Mouse (Mus musculus) limb, embryonic 10.5 days (tissue): ENCODE measurements at regions not wholly inside any gene's neighbourhood (a gene's known extent, or its start where the extent isn't known, plus 50 kb on each side); places are given as distances from the start of the nearest gene placed in this dataset.

Experiments used
- DNase-seq: peaks from one replicate; pipeline ENCODE4 v3.0.0-alpha.2; 2017; ENCODE audit warnings: low spot score
- H3K27ac ChIP-seq: fragments of 300-500 bp; sonication (generic); 2 replicates; pipeline ENCODE4 v1.5.1; 2016; ENCODE audit warnings: mild to moderate bottlenecking
- H3K27me3 ChIP-seq: fragments of 300-500 bp; sonication (generic); 2 replicates; pipeline ENCODE4 v1.6.1; 2016; ENCODE audit warnings: low read depth, mild to moderate bottlenecking; ENCODE audit not compliant: poor library complexity, severe bottlenecking
- H3K36me3 ChIP-seq: fragments of 300-500 bp; sonication (generic); 2 replicates; pipeline ENCODE4 v1.6.1; 2016; ENCODE audit warnings: mild to moderate bottlenecking, moderate library complexity
- H3K4me1 ChIP-seq: fragments of 300-500 bp; sonication (generic); 2 replicates; pipeline ENCODE4 v1.6.1; 2016
- H3K4me3 ChIP-seq: fragments of 300-500 bp; sonication (generic); 2 replicates; pipeline ENCODE4 v1.5.1; 2016; ENCODE audit warnings: mild to moderate bottlenecking, moderate library complexity
- H3K9me3 ChIP-seq: fragments of 300-500 bp; sonication (generic); replicated peaks from 2 replicates; pipeline ENCODE4 v1.6.1; 2016; ENCODE audit warnings: mild to moderate bottlenecking
- WGBS: fragments of 180-500 bp; shearing (Covaris S2); methylation state at CpG from one replicate; pipeline ENCODE4 v1.1.7; 2016; 5-methylcytosine and 5-hydroxymethylcytosine counted together

- no peak overlapping the region for H3K27ac ChIP-seq
Observed at GRCm38 (mm10) chr13:102352073-102352854, 341.1 kb upstream of the Cd180 start.

GRCm38 (mm10) chr13:102355569-102355968 lies 337.8 kb upstream of the Cd180 start:
- no peaks in the 10 kb centered on the region for H3K27me3 ChIP-seq
- no peak for DNase-seq
- no peaks in the 10 kb centered on the region for H3K9me3 ChIP-seq
- H3K4me1 ChIP-seq: no peaks in the 10 kb centered on the region
- 68% methylated on average over 1 of the region's 1 CpGs for WGBS
- no peak overlapping the region for H3K4me3 ChIP-seq
- H3K36me3 ChIP-seq: no peaks in the 10 kb centered on the region
- H3K27ac ChIP-seq: no peak overlapping the region

More at GRCm38 (mm10) chr13:102352073-102352854, 341.1 kb upstream of the Cd180 start:
- no peak for DNase-seq
- no peak overlapping the region for H3K4me3 ChIP-seq
- WGBS: 85% methylated on average over 10 of the region's 10 CpGs
- H3K36me3 ChIP-seq: no peaks in the 10 kb centered on the region
- H3K4me1 ChIP-seq: no peaks in the 10 kb centered on the region
- no peaks in the 10 kb centered on the region for H3K27me3 ChIP-seq
- H3K9me3 ChIP-seq: no peaks in the 10 kb centered on the region

GRCm38 (mm10) chr13:102372451-102373082 lies 320.8 kb upstream of the Cd180 start:
- DNase-seq: no peak
- H3K27ac ChIP-seq: no peak overlapping the region
- no peaks in the 10 kb centered on the region for H3K36me3 ChIP-seq
- no peaks in the 10 kb centered on the region for H3K4me1 ChIP-seq
- H3K27me3 ChIP-seq: no peaks in the 10 kb centered on the region
- no peak overlapping the region for H3K4me3 ChIP-seq
- WGBS: 79% methylated on average over 4 of the region's 4 CpGs
- no peaks in the 10 kb centered on the region for H3K9me3 ChIP-seq

- H3K4me1 ChIP-seq: no peaks in the 10 kb centered on the region
- no peak for DNase-seq
- 88% methylated on average over 2 of the region's 2 CpGs for WGBS
- H3K27me3 ChIP-seq: no peaks in the 10 kb centered on the region
- H3K27ac ChIP-seq: no peak overlapping the region
- no peaks in the 10 kb centered on the region for H3K36me3 ChIP-seq
- no peak overlapping the region for H3K4me3 ChIP-seq
- no peaks in the 10 kb centered on the region for H3K9me3 ChIP-seq
Observed at GRCm38 (mm10) chr13:102380667-102381066, 312.7 kb upstream of the Cd180 start.

- Histone ChIP-seq H3K9me3 (no peaks in the 10 kb centered on the region), H3K27me3 (no peaks in the 10 kb centered on the region), H3K27ac (no peak overlapping the region), H3K4me3 (no peak overlapping the region), H3K4me1 (peaks cover 6% of the 10 kb centered on the region; the same call in 1 of the 2 replicates), H3K36me3 (no peaks in the 10 kb centered on the region)
- no peak for DNase-seq
- 86% methylated on average over 2 of the region's 2 CpGs for WGBS
Observed at GRCm38 (mm10) chr13:102391911-102392310, 301.4 kb upstream of the Cd180 start.

- WGBS: 64% methylated on average over 10 of the region's 10 CpGs
- H3K4me1 ChIP-seq: peaks cover 6% of the 10 kb centered on the region; the same call in 1 of the 2 replicates
- no peak overlapping the region; the same call in 1 of the 2 replicates for H3K27ac ChIP-seq
- H3K36me3 ChIP-seq: no peaks in the 10 kb centered on the region
- H3K9me3 ChIP-seq: no peaks in the 10 kb centered on the region
- H3K4me3 ChIP-seq: no peak overlapping the region
- H3K27me3 ChIP-seq: no peaks in the 10 kb centered on the region
- no peak for DNase-seq
Observed at GRCm38 (mm10) chr13:102392868-102393661, 300.3 kb upstream of the Cd180 start.

GRCm38 (mm10) chr13:102393662-102393970 lies 299.7 kb upstream of the Cd180 start:
- no peak overlapping the region for H3K4me3 ChIP-seq
- no peak for DNase-seq
- WGBS: 84% methylated on average over 2 of the region's 2 CpGs
- H3K27me3 ChIP-seq: no peaks in the 10 kb centered on the region
- H3K27ac ChIP-seq: no peak overlapping the region; the same call in 1 of the 2 replicates
- no peaks in the 10 kb centered on the region for H3K9me3 ChIP-seq
- H3K36me3 ChIP-seq: no peaks in the 10 kb centered on the region
- H3K4me1 ChIP-seq: peaks cover 6% of the 10 kb centered on the region; the same call in 1 of the 2 replicates

GRCm38 (mm10) chr13:102394057-102394456 lies 299.3 kb upstream of the Cd180 start:
- no peaks in the 10 kb centered on the region for H3K36me3 ChIP-seq
- H3K27me3 ChIP-seq: no peaks in the 10 kb centered on the region
- peaks cover 6% of the 10 kb centered on the region; the same call in 1 of the 2 replicates for H3K4me1 ChIP-seq
- no peaks in the 10 kb centered on the region for H3K9me3 ChIP-seq
- no peak overlapping the region for H3K27ac ChIP-seq
- no peak for DNase-seq
- H3K4me3 ChIP-seq: no peak overlapping the region
- 71% methylated on average over 3 of the region's 3 CpGs for WGBS

- H3K9me3 ChIP-seq: no peaks in the 10 kb centered on the region
- DNase-seq: no peak
- no peak overlapping the region for H3K4me3 ChIP-seq
- H3K4me1 ChIP-seq: peaks cover 6% of the 10 kb centered on the region; the same call in 1 of the 2 replicates
- H3K27ac ChIP-seq: no peak overlapping the region
- WGBS: 95% methylated on average over 4 of the region's 4 CpGs
- H3K27me3 ChIP-seq: no peaks in the 10 kb centered on the region
- H3K36me3 ChIP-seq: no peaks in the 10 kb centered on the region
Observed at GRCm38 (mm10) chr13:102397411-102397810, 295.9 kb upstream of the Cd180 start.

- 88% methylated on average over 4 of the region's 4 CpGs for WGBS
- H3K27ac ChIP-seq: no peak overlapping the region
- DNase-seq: no peak
- H3K36me3 ChIP-seq: no peaks in the 10 kb centered on the region
- no peak overlapping the region for H3K4me3 ChIP-seq
- no peaks in the 10 kb centered on the region for H3K4me1 ChIP-seq
- H3K9me3 ChIP-seq: no peaks in the 10 kb centered on the region
- H3K27me3 ChIP-seq: no peaks in the 10 kb centered on the region
Observed at GRCm38 (mm10) chr13:102411840-102412239, 281.5 kb upstream of the Cd180 start.

GRCm38 (mm10) chr13:102434372-102434954 lies 258.9 kb upstream of the Cd180 start:
- no peak for DNase-seq
- no peaks in the 10 kb centered on the region for H3K9me3 ChIP-seq
- H3K27ac ChIP-seq: no peak overlapping the region
- no peaks in the 10 kb centered on the region for H3K27me3 ChIP-seq
- no peak overlapping the region for H3K4me3 ChIP-seq
- H3K36me3 ChIP-seq: no peaks in the 10 kb centered on the region
- 49% methylated on average over 3 of the region's 3 CpGs for WGBS
- H3K4me1 ChIP-seq: peaks cover 4% of the 10 kb centered on the region; the same call in 1 of the 2 replicates

GRCm38 (mm10) chr13:102442676-102443075 lies 250.7 kb upstream of the Cd180 start:
- Histone ChIP-seq H3K27me3 (no peaks in the 10 kb centered on the region), H3K36me3 (no peaks in the 10 kb centered on the region), H3K4me1 (peaks cover 9% of the 10 kb centered on the region), H3K9me3 (no peaks in the 10 kb centered on the region), H3K27ac (no peak overlapping the region), H3K4me3 (no peak overlapping the region)
- WGBS: 58% methylated on average over 2 of the region's 2 CpGs
- DNase-seq: no peak
